Comparison of ENCODE assay signal across 8 mouse cellular contexts in the genomic region with DNA sequence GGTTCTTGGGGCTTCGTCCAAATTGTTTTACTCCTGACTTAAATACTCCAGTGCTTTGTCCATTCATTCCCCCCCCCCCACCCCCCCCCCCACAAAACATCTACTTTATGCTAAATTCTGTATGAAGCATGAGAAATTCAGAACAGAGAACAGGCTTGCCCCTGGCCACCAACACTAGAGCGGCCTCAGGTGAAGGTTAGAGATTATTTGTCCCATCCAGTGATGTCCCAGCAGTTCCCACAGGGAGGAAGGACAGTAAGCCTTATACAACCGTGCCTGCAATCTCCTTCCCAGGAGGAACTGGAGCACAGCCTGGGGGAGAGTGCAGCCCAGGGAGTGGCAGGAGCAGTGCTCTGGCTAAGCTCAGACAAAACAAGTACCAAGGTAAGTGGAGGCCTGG. TPM values are rescaled to one million over a fixed set of nuclear protein-coding genes. Genes with fewer than 3 reads are reported as not detected.
DNase-seq lines count a peak whose midpoint lies in the region; ATAC-seq and TF ChIP-seq lines count a peak whose summit lies in the region.

A gene (plus strand): TSS at position 301 of the 400 bp plus-strand sequence.

- no peaks in the 10 kb centered on the region for H3K27me3 ChIP-seq in lung, embryonic 15.5 days
- no peaks in the 10 kb centered on the region for H3K27me3 ChIP-seq in heart, embryonic 10.5 days (ENCODE audit: insufficient read depth, poor library complexity, severe bottlenecking)
- no peaks in the 10 kb centered on the region for H3K27me3 ChIP-seq in small intestine, adult 2 months (ENCODE audit: control insufficient read depth, insufficient read depth, low read length)

- ATAC-seq in lung, embryonic 15.5 days (ENCODE audit: borderline replicate concordance, extremely low read depth, low FRiP score, low TSS enrichment) = no peak
- ATAC-seq in cerebellum, adult (ENCODE audit: insufficient number of reproducible peaks, low FRiP score, low TSS enrichment) = no peak

- no peak for TF ChIP-seq POLR2A in cortical plate, adult 2 months (IDR thresholded peaks at IDR 0.05; ENCODE audit: extremely low read depth, insufficient read depth, low read length)
- TF ChIP-seq POLR2A in small intestine, adult 2 months (IDR thresholded peaks at IDR 0.05; ENCODE audit: low read depth, low read length) = no peak

- no peak within 1 kb of the TSS for H3K9ac ChIP-seq in lung, embryonic 15.5 days

- no peak for TF ChIP-seq CTCF in cortical plate, adult 2 months (IDR thresholded peaks at IDR 0.05; ENCODE audit: extremely low read depth, insufficient read depth, low read length)
- no peak for TF ChIP-seq CTCF in small intestine, adult 2 months (IDR thresholded peaks at IDR 0.05; ENCODE audit: extremely low read depth, insufficient read length, insufficient replicate concordance, low read depth, low read length)

- DNase-seq in lung, postnatal 4 days = no peak
- no peak for DNase-seq in heart, embryonic 10.5 days (ENCODE audit: low spot score)
- DNase-seq in left cerebral cortex, postnatal 36 days (ENCODE audit: low spot score in 2 of 2) = no peak
- no peak for DNase-seq in cerebellum, postnatal 36 days

- H3K4me1 ChIP-seq in lung, embryonic 15.5 days = peaks cover 57% of the 10 kb centered on the region
- H3K4me1 ChIP-seq in cortical plate, adult 2 months (ENCODE audit: control insufficient read depth, insufficient read depth, low read length) = peaks cover 6% of the 10 kb centered on the region
- peaks cover 67% of the 10 kb centered on the region for H3K4me1 ChIP-seq in heart, embryonic 10.5 days
- H3K4me1 ChIP-seq in small intestine, adult 2 months (ENCODE audit: control insufficient read depth, insufficient read depth, insufficient read length, low read length) = peaks cover 28% of the 10 kb centered on the region; the same call in 1 of the 2 replicates

- peak within 1 kb of the TSS; percentile 87; the same call in 1 of the 2 replicates for H3K4me2 ChIP-seq in lung, embryonic 15.5 days

- H3K4me3 ChIP-seq in lung, embryonic 15.5 days = no peak within 1 kb of the TSS
- H3K4me3 ChIP-seq in cortical plate, adult 2 months (ENCODE audit: insufficient read depth, low read length) = no peak within 1 kb of the TSS
- no peak within 1 kb of the TSS; the same call in 1 of the 2 replicates for H3K4me3 ChIP-seq in heart, embryonic 10.5 days
- no peak within 1 kb of the TSS for H3K4me3 ChIP-seq in small intestine, adult 2 months (ENCODE audit: low read depth, low read length)

- peaks cover 18% of the 10 kb centered on the region for H3K36me3 ChIP-seq in lung, embryonic 15.5 days
- H3K36me3 ChIP-seq in heart, embryonic 10.5 days = peaks cover 22% of the 10 kb centered on the region
- 0 out of 2 replicates have a peak, but pooled peaks cover 4% of the 10 kb centered on the region for H3K36me3 ChIP-seq in small intestine, adult 2 months (ENCODE audit: control insufficient read depth, insufficient read depth, low read length)

- intact Hi-C loops in left cerebral cortex, postnatal 36 days (cut with DNase I) = no loop called here

- H3K27ac ChIP-seq in lung, embryonic 15.5 days = peak within 1 kb of the TSS; percentile 97
- H3K27ac ChIP-seq in cortical plate, adult 2 months (ENCODE audit: insufficient read depth, low read length) = no peak within 1 kb of the TSS
- H3K27ac ChIP-seq in heart, embryonic 10.5 days = 0 out of 2 replicates have a peak within 1 kb of the TSS, but pooled peaks have one; percentile 25
- no peak within 1 kb of the TSS for H3K27ac ChIP-seq in small intestine, adult 2 months (ENCODE audit: insufficient read depth, low read depth, low read length)

- 66% methylated on average over 3 of the region's 3 CpGs for WGBS in lung, embryonic 15.5 days
- WGBS in heart, embryonic 10.5 days = 69% methylated on average over 3 of the region's 3 CpGs
- WGBS in small intestine, adult 2 months = 78% methylated on average over 3 of the region's 3 CpGs

- H3K9me3 ChIP-seq in lung, embryonic 15.5 days = no peaks in the 10 kb centered on the region
- no peaks in the 10 kb centered on the region for H3K9me3 ChIP-seq in heart, embryonic 10.5 days

RNA-seq across cellular contexts. Expression of the gene that starts here (rescaled TPM):
- polyA plus RNA-seq in lung, embryonic 15.5 days (2015; fragmentation: Nextera tagmentation; extraction: Ambion mirVana) = 18.2 and 18.6 TPM in 2 replicates
- polyA plus RNA-seq in cortical plate, adult 2 months (2012; rRNA removed) = 13.8 and 13.9 TPM in 2 replicates
- polyA plus RNA-seq in heart, embryonic 10.5 days (2016; fragmentation: Nextera tagmentation; extraction: Ambion mirVana) = 14.8 and 15.3 TPM in 2 replicates
- 10 to 100 TPM; 10.3 to 11.5 TPM for total RNA-seq in left cerebral cortex, postnatal 36 days (2021)
- polyA plus RNA-seq in small intestine, adult 2 months (2012; rRNA removed) = 26.3 and 46.3 TPM in 2 replicates

Comparison
In these comparisons a context has a peak if more than half of its experiments do, and no peak if none do; other contexts are left out.
1. H3K27ac ChIP-seq: peak in lung, embryonic 15.5 days (single experiment) and heart, embryonic 10.5 days (single experiment); none in cortical plate, adult 2 months (single experiment) and small intestine, adult 2 months (single experiment).